Mouse (Mus musculus) stomach, embryonic 16.5 days (tissue): Measurements from ENCODE around the gene Cpt1c. TPM values are rescaled to one million over a fixed set of nuclear protein-coding genes. Genes with fewer than 3 reads are reported as not detected.

Source experiments
- ATAC-seq: fragments of 200-750 bp; cut with Nextera tagmentation; 2 replicates; pipeline ENCODE4 v1.8.0; 2017; ENCODE audit warnings: moderate number of reproducible peaks, moderate TSS enrichment; ENCODE audit not compliant: insufficient read depth, low FRiP score
- H3K27ac ChIP-seq: fragments of 300-500 bp; sonication (generic); 2 replicates; pipeline ENCODE4 v1.5.1; 2014; ENCODE audit warnings: low read length
- H3K27me3 ChIP-seq: fragments of 300-500 bp; sonication (generic); 2 replicates; pipeline ENCODE4 v1.6.1; 2014; ENCODE audit warnings: low read length, control low read depth, mixed read lengths; ENCODE audit not compliant: control insufficient read depth, insufficient read depth
- H3K36me3 ChIP-seq: fragments of 300-500 bp; sonication (generic); 2 replicates; pipeline ENCODE4 v1.6.1; 2014; ENCODE audit warnings: low read length; ENCODE audit not compliant: control insufficient read depth, insufficient read depth
- H3K4me1 ChIP-seq: fragments of 300-500 bp; sonication (generic); 2 replicates; pipeline ENCODE4 v1.6.1; 2014; ENCODE audit warnings: low read length, control low read depth, mixed read lengths; ENCODE audit not compliant: control insufficient read depth, insufficient read depth
- H3K4me2 ChIP-seq: fragments of 300-500 bp; sonication (generic); 2 replicates; pipeline ENCODE4 v1.6.1; 2014; ENCODE audit warnings: low read depth, low read length, mixed read lengths
- H3K4me3 ChIP-seq: fragments of 300-500 bp; sonication (generic); replicated peaks from 2 replicates; pipeline ENCODE4 v1.5.1; 2014; ENCODE audit warnings: mild to moderate bottlenecking, low read length
- H3K9ac ChIP-seq: fragments of 300-500 bp; sonication (generic); 2 replicates; pipeline ENCODE4 v1.6.1; 2014; ENCODE audit warnings: low read length
- H3K9me3 ChIP-seq: fragments of 300-500 bp; sonication (generic); replicated peaks from 2 replicates; pipeline ENCODE4 v1.6.1; 2016; ENCODE audit warnings: low read length, control low read depth; ENCODE audit not compliant: control insufficient read depth
- WGBS: fragments of 180-500 bp; shearing (Covaris S2); extraction: QIAGEN DNeasy Blood & Tissue Kit; methylation state at CpG from one replicate; pipeline ENCODE4 v1.1.7; 2014; 5-methylcytosine and 5-hydroxymethylcytosine counted together
- polyA plus RNA-seq: library from polyadenylated mRNA; unstranded; fragments of >200 nt; fragmentation: Nextera tagmentation; extraction: Ambion mirVana; gene quantifications from 2 replicates; pipeline ENCODE4 v1.2.1, GENCODE M21; 2015

Gene Cpt1c
- polyA plus RNA-seq, 1 experiment from 2014 or later, result 23.4 TPM

- H3K4me2 ChIP-seq, result peak overlapping the region; percentile 54
- H3K9me3 ChIP-seq, result no peaks in the 10 kb centered on the region
- peak overlapping the region; percentile 96 for H3K27ac ChIP-seq
- peak overlapping the region; percentile 73 for H3K9ac ChIP-seq
- peak overlapping the region; percentile 97 for H3K4me3 ChIP-seq
- H3K27me3 ChIP-seq, result no peaks in the 10 kb centered on the region
- WGBS, result under 1% methylated on average over 29 of the region's 29 CpGs
- H3K36me3 ChIP-seq, result peaks cover 3% of the 10 kb centered on the region; the same call in 1 of the 2 replicates
- peaks cover 24% of the 10 kb centered on the region for H3K4me1 ChIP-seq
- ATAC-seq, result peak; percentile 11
Observed at GRCm38 (mm10) chr7:44986879-44987718, 12.4 kb upstream of the Cpt1c start.

- peak within 1 kb of the TSS; percentile 96 for H3K27ac ChIP-seq
- H3K9me3 ChIP-seq, result no peaks in the 10 kb centered on the region
- H3K9ac ChIP-seq, result peak within 1 kb of the TSS; percentile 98
- H3K4me2 ChIP-seq, result peak within 1 kb of the TSS; percentile 56
- WGBS, result under 1% methylated on average over 37 of the region's 42 CpGs
- peaks cover 24% of the 10 kb centered on the region for H3K4me1 ChIP-seq
- H3K4me3 ChIP-seq, result peak within 1 kb of the TSS; percentile 97
- ATAC-seq, result peak; percentile 97
- peaks cover 8% of the 10 kb centered on the region; the same call in 1 of the 2 replicates for H3K36me3 ChIP-seq
- H3K27me3 ChIP-seq, result no peaks in the 10 kb centered on the region
Observed at GRCm38 (mm10) chr7:44986192-44986878, 11.7 kb upstream of the Cpt1c start, which contains the start of gene Prmt1. Prmt1 (minus strand) TSS chr7:44986568.

GRCm38 (mm10) chr7:44985595-44986191 is 11.0 kb upstream of the Cpt1c start:
- H3K27ac ChIP-seq, result peak overlapping the region; percentile 96
- peak overlapping the region; percentile 56 for H3K4me2 ChIP-seq

GRCm38 (mm10) chr7:44984833-44985164 is 10.1 kb upstream of the Cpt1c start:
- peak overlapping the region; percentile 98; the same call in 1 of the 2 replicates for H3K9ac ChIP-seq

More at GRCm38 (mm10) chr7:44985595-44986191, 11.0 kb upstream of the Cpt1c start:
- peaks cover 24% of the 10 kb centered on the region for H3K4me1 ChIP-seq
- peak overlapping the region; percentile 97 for H3K4me3 ChIP-seq
- 1% methylated on average over 44 of the region's 45 CpGs for whole genome bisulfite sequencing
- no peaks in the 10 kb centered on the region for H3K9me3 ChIP-seq
- no peaks in the 10 kb centered on the region for H3K27me3 ChIP-seq
- H3K36me3 ChIP-seq, result peaks cover 12% of the 10 kb centered on the region; the same call in 1 of the 2 replicates
- peak overlapping the region; percentile 98 for H3K9ac ChIP-seq
- ATAC-seq, result no peak; the same call in 1 of the 2 replicates

GRCm38 (mm10) chr7:44983944-44984832 is 9.5 kb upstream of the Cpt1c start:
- ATAC-seq, result no peak
- peak overlapping the region; percentile 34; the same call in 1 of the 2 replicates for H3K9ac ChIP-seq
- peaks cover 20% of the 10 kb centered on the region for H3K36me3 ChIP-seq
- H3K4me3 ChIP-seq, result 0 out of 2 replicates have a peak overlapping the region, but pooled peaks have one; percentile 97
- no peaks in the 10 kb centered on the region for H3K27me3 ChIP-seq
- H3K4me1 ChIP-seq, result peaks cover 24% of the 10 kb centered on the region
- H3K4me2 ChIP-seq, result peak overlapping the region; percentile 56
- H3K27ac ChIP-seq, result 0 out of 2 replicates have a peak overlapping the region, but pooled peaks have one; percentile 26
- WGBS, result 67% methylated on average over 7 of the region's 7 CpGs
- H3K9me3 ChIP-seq, result no peaks in the 10 kb centered on the region

More at GRCm38 (mm10) chr7:44984833-44985164, 10.1 kb upstream of the Cpt1c start:
- Histone ChIP-seq H3K4me3 (peak overlapping the region; percentile 97), H3K36me3 (peaks cover 17% of the 10 kb centered on the region), H3K27ac (0 out of 2 replicates have a peak overlapping the region, but pooled peaks have one; percentile 5), H3K4me1 (peaks cover 24% of the 10 kb centered on the region), H3K4me2 (peak overlapping the region; percentile 56), H3K9me3 (no peaks in the 10 kb centered on the region), H3K27me3 (no peaks in the 10 kb centered on the region)
- WGBS, result 27% methylated on average over 3 of the region's 3 CpGs
- ATAC-seq, result no peak

- Histone ChIP-seq H3K27me3 (no peaks in the 10 kb centered on the region), H3K9me3 (no peaks in the 10 kb centered on the region), H3K4me2 (no peak overlapping the region), H3K36me3 (peaks cover 29% of the 10 kb centered on the region), H3K4me1 (peaks cover 20% of the 10 kb centered on the region), H3K9ac (no peak overlapping the region), H3K27ac (no peak overlapping the region), H3K4me3 (no peak overlapping the region)
- 29% methylated on average over 6 of the region's 6 CpGs for WGBS
- ATAC-seq, result no peak
Observed at GRCm38 (mm10) chr7:44983085-44983484, 8.4 kb upstream of the Cpt1c start.

GRCm38 (mm10) chr7:44981539-44981938 is 6.9 kb upstream of the Cpt1c start:
- H3K27me3 ChIP-seq, result no peaks in the 10 kb centered on the region
- no peak overlapping the region for H3K27ac ChIP-seq
- no peak for ATAC-seq
- peaks cover 16% of the 10 kb centered on the region for H3K4me1 ChIP-seq
- H3K4me2 ChIP-seq, result no peak overlapping the region
- no peak overlapping the region for H3K4me3 ChIP-seq
- 93% methylated on average over 8 of the region's 8 CpGs for WGBS
- no peaks in the 10 kb centered on the region for H3K9me3 ChIP-seq
- peaks cover 39% of the 10 kb centered on the region for H3K36me3 ChIP-seq
- H3K9ac ChIP-seq, result no peak overlapping the region

GRCm38 (mm10) chr7:44978300-44978699 is 3.6 kb upstream of the Cpt1c start:
- Histone ChIP-seq H3K9me3 (no peaks in the 10 kb centered on the region), H3K4me3 (no peak overlapping the region), H3K27ac (no peak overlapping the region), H3K36me3 (peaks cover 42% of the 10 kb centered on the region), H3K27me3 (no peaks in the 10 kb centered on the region), H3K4me1 (peaks cover 8% of the 10 kb centered on the region; the same call in 1 of the 2 replicates), H3K9ac (no peak overlapping the region), H3K4me2 (no peak overlapping the region)
- WGBS, result 91% methylated on average over 3 of the region's 3 CpGs
- no peak for ATAC-seq
